Comparison of ENCODE assay signal across 31 mouse cellular contexts in the genomic region with DNA sequence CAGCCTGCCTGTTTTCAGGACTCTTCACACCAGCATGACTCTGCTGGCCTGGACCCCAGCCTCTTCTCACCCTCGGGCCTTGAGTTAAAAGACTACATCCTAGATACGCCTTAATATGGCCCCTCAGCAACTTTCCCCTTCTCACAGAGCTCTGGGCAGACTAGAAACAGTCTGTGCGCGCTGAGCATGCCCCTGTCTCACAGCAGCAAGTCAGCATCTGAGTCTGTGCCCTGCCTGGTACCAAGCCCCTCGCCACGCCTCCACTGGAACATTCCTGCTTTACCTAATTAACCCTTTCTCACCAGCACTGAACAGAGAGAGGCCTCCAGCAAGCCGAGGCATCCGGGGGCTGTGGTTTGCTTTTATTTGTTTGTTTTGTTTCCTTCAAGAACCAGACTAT. TPM values are rescaled to one million over a fixed set of nuclear protein-coding genes. Genes with fewer than 3 reads are reported as not detected.
DNase-seq lines count a peak whose midpoint lies in the region; ATAC-seq and TF ChIP-seq lines count a peak whose summit lies in the region.
"Had no signal": no experiment of that assay in that cellular context is flagged by ENCODE, and none has a peak within 500 bp of the region (broad histone marks: within the 10 kb centered on the region; RNA-seq: fewer than 3 reads in every experiment).

No protein-coding gene starts in this region.

- no peak for ATAC-seq in lung, embryonic 14.5 days (ENCODE audit: insufficient read depth)
- 0 out of 2 replicates have a peak, but pooled peaks have one; percentile 44 for ATAC-seq in limb, embryonic 12.5 days (ENCODE audit: insufficient number of reproducible peaks, insufficient read depth, low FRiP score, low TSS enrichment, low read depth)
- no peak for ATAC-seq in megakaryocyte progenitor cell, adult 5-6 weeks (replicated peaks; ENCODE audit: poor library complexity)
- ATAC-seq: forebrain, embryonic 16.5 days; intestine, embryonic 16.5 days; midbrain, embryonic 16.5 days had no signal

- no peak overlapping the region for H3K9ac ChIP-seq in lung, embryonic 14.5 days
- H3K9ac ChIP-seq in limb, embryonic 12.5 days (replicated peaks): no peak overlapping the region
- H3K9ac ChIP-seq: embryonic facial prominence, embryonic 15.5 days; heart, embryonic 15.5 days; hindbrain, embryonic 15.5 days; liver, embryonic 13.5 days; neural tube, embryonic 13.5 days had no signal

- no peak overlapping the region for H3K4me3 ChIP-seq in lung, embryonic 14.5 days (ENCODE audit: low read depth, low read length)
- no peak overlapping the region for H3K4me3 ChIP-seq in limb, embryonic 12.5 days (replicated peaks)
- H3K4me3 ChIP-seq: embryonic facial prominence, embryonic 15.5 days; heart, adult 2 months; heart, embryonic 15.5 days; hindbrain, embryonic 15.5 days; liver, embryonic 13.5 days; myocyte; neural tube, embryonic 13.5 days had no signal

- no peak overlapping the region for H3K4me2 ChIP-seq in lung, embryonic 14.5 days
- H3K4me2 ChIP-seq in limb, embryonic 12.5 days: peak overlapping the region; percentile 4; the same call in 1 of the 2 replicates
- H3K4me2 ChIP-seq: embryonic facial prominence, embryonic 15.5 days; heart, embryonic 15.5 days; hindbrain, embryonic 15.5 days; liver, embryonic 13.5 days; neural tube, embryonic 13.5 days had no signal

- peak; percentile 66 for DNase-seq in embryo, embryonic 10 days (ENCODE audit: low spot score)
- DNase-seq in embryo, embryonic 10.5 days (ENCODE audit: low spot score): no peak
- DNase-seq in lung, embryonic 14.5 days: peak; percentile 39
- no peak for DNase-seq in lung, postnatal 4 days
- DNase-seq in left cerebral cortex, adult 18-20 months (ENCODE audit: low spot score in 2 of 2): no peak
- DNase-seq: adrenal gland, postnatal 10 days; cerebellum, adult 2 months; cerebellum, postnatal 36 days; gastrocnemius, postnatal 36 days; heart, adult 2 months; heart, postnatal 36 days; liver, embryonic 13.5 days; lung, adult 2 months; retina, postnatal 1 day; right cerebral cortex, postnatal 25 days; spleen, adult 18-20 months; thymus, postnatal 25 days had no signal

- no peaks in the 10 kb centered on the region for H3K27me3 ChIP-seq in lung, embryonic 14.5 days (ENCODE audit: insufficient read depth, low read length)
- H3K27me3 ChIP-seq in limb, embryonic 12.5 days: peaks cover 21% of the 10 kb centered on the region
- H3K27me3 ChIP-seq: embryonic facial prominence, embryonic 15.5 days; liver, embryonic 13.5 days had no signal

- H3K9me3 ChIP-seq in lung, embryonic 14.5 days (ENCODE audit: low read depth, low read length): no peaks in the 10 kb centered on the region
- H3K9me3 ChIP-seq in limb, embryonic 12.5 days: no peaks in the 10 kb centered on the region; the same call in 1 of the 2 replicates
- H3K9me3 ChIP-seq: embryonic facial prominence, embryonic 15.5 days; heart, embryonic 15.5 days; hindbrain, embryonic 15.5 days; liver, embryonic 13.5 days; neural tube, embryonic 13.5 days had no signal

- 23% methylated on average over 8 of the region's 8 CpGs for WGBS in lung, embryonic 14.5 days
- 7% methylated on average over 8 of the region's 8 CpGs for WGBS in limb, embryonic 12.5 days

- H3K27ac ChIP-seq in lung, embryonic 14.5 days (ENCODE audit: low read depth): no peak overlapping the region
- H3K27ac ChIP-seq in limb, embryonic 12.5 days: peak overlapping the region; percentile 60; the same call in 1 of the 2 replicates
- H3K27ac ChIP-seq: embryonic facial prominence, embryonic 15.5 days; heart, adult 2 months; heart, embryonic 15.5 days; hindbrain, embryonic 15.5 days; kidney, postnatal 0 days; liver, embryonic 13.5 days; neural tube, embryonic 13.5 days had no signal

- H3K4me1 ChIP-seq in lung, embryonic 14.5 days (ENCODE audit: insufficient read depth): no peaks in the 10 kb centered on the region
- peaks cover 25% of the 10 kb centered on the region for H3K4me1 ChIP-seq in limb, embryonic 12.5 days (replicated peaks)
- H3K4me1 ChIP-seq: embryonic facial prominence, embryonic 15.5 days; hindbrain, embryonic 15.5 days; liver, embryonic 13.5 days had no signal

- H3K36me3 ChIP-seq in lung, embryonic 14.5 days (ENCODE audit: insufficient read depth): no peaks in the 10 kb centered on the region
- H3K36me3 ChIP-seq in limb, embryonic 12.5 days: no peaks in the 10 kb centered on the region
- H3K36me3 ChIP-seq: embryonic facial prominence, embryonic 15.5 days; heart, embryonic 15.5 days; hindbrain, embryonic 15.5 days; liver, embryonic 13.5 days; neural tube, embryonic 13.5 days had no signal

- no peak for TF ChIP-seq CTCF in lung, embryonic 14.5 days (IDR thresholded peaks at IDR 0.05; ENCODE audit: low read depth)

RNA-seq across cellular contexts. Expression of a gene that starts 11.8 kb away (rescaled TPM):
- polyA plus RNA-seq in lung, embryonic 14.5 days (2014; fragmentation: Nextera tagmentation; extraction: Ambion mirVana): 0.34 TPM in 1 of 2 replicates, not detected in the other
- 29.0 and 32.3 TPM in 2 replicates for polyA plus RNA-seq in limb, embryonic 12.5 days (2016; fragmentation: Nextera tagmentation; extraction: Ambion mirVana)
- total RNA-seq in megakaryocyte progenitor cell, adult 5-6 weeks (2015): not detected in 2 replicates
- total RNA-seq in megakaryocyte progenitor cell, adult 5-6 weeks (2017): not detected in 2 replicates
- not detected for total RNA-seq in left cerebral cortex, adult 18-20 months (2021)
- total RNA-seq: gastrocnemius, adult 18-20 months; gastrocnemius, postnatal 36 days; heart, adult 2 months; heart, postnatal 36 days; layer of hippocampus, postnatal 14 days; megakaryocyte-erythroid progenitor cell, adult 5-6 weeks had no signal
- polyA plus RNA-seq: cerebellum, adult 2 months; forebrain, embryonic 16.5 days; kidney, postnatal 0 days; myocyte; neural tube, embryonic 13.5 days had no signal

RNA-seq across cellular contexts. Expression of a gene that starts 54.8 kb away (rescaled TPM):
- polyA plus RNA-seq in lung, embryonic 14.5 days (2014; fragmentation: Nextera tagmentation; extraction: Ambion mirVana): not detected in 2 replicates
- polyA plus RNA-seq in limb, embryonic 12.5 days (2016; fragmentation: Nextera tagmentation; extraction: Ambion mirVana): not detected in 2 replicates
- not detected in 2 replicates for total RNA-seq in megakaryocyte progenitor cell, adult 5-6 weeks (2015)
- total RNA-seq in megakaryocyte progenitor cell, adult 5-6 weeks (2017): not detected in 2 replicates
- total RNA-seq in left cerebral cortex, adult 18-20 months (2021): 10 to 100 TPM; 13.4 to 20.2 TPM
- total RNA-seq: megakaryocyte-erythroid progenitor cell, adult 5-6 weeks had no signal
- polyA plus RNA-seq: forebrain, embryonic 16.5 days had no signal

Comparison
In these comparisons a context has a peak if more than half of its experiments do, and no peak if none do; other contexts are left out.
1. DNase-seq: peak in embryo, embryonic 10 days (single experiment) and lung, embryonic 14.5 days (single experiment); none in embryo, embryonic 10.5 days (single experiment), lung, postnatal 4 days (0 of 2) and left cerebral cortex, adult 18-20 months (0 of 2).
2. RNA of a gene that starts 54.8 kb away (total RNA-seq): 13.4 to 20.2 TPM in left cerebral cortex, adult 18-20 months; not detected in megakaryocyte progenitor cell, adult 5-6 weeks; every median in the first group is over 10 times any median in the second.